Mouse (Mus musculus) intestine, embryonic 16.5 days (tissue): ENCODE measurements around the gene Olfr462. TPM values are rescaled to one million over a fixed set of nuclear protein-coding genes. Genes with fewer than 3 reads are reported as not detected.

Experiments used
- ATAC-seq: fragments of 200-750 bp; cut with Nextera tagmentation; 2 replicates; pipeline ENCODE4 v1.8.0; 2017; ENCODE audit warnings: moderate TSS enrichment, moderate library complexity
- H3K27ac ChIP-seq: fragments of 300-500 bp; sonication (generic); 2 replicates; pipeline ENCODE4 v1.5.1; 2014; ENCODE audit warnings: mild to moderate bottlenecking, low read length
- H3K27me3 ChIP-seq: fragments of 300-500 bp; sonication (generic); replicated peaks from 2 replicates; pipeline ENCODE4 v1.6.1; 2014; ENCODE audit warnings: low read length, control low read depth, mixed read lengths; ENCODE audit not compliant: control insufficient read depth, insufficient read depth
- H3K36me3 ChIP-seq: fragments of 300-500 bp; sonication (generic); 2 replicates; pipeline ENCODE4 v1.6.1; 2014; ENCODE audit warnings: low read length, control low read depth; ENCODE audit not compliant: control insufficient read depth, insufficient read depth
- H3K4me1 ChIP-seq: fragments of 300-500 bp; sonication (generic); 2 replicates; pipeline ENCODE4 v1.6.1; 2014; ENCODE audit warnings: low read length, control low read depth, mixed read lengths; ENCODE audit not compliant: control insufficient read depth, insufficient read depth
- H3K4me2 ChIP-seq: fragments of 300-500 bp; sonication (generic); 2 replicates; pipeline ENCODE4 v1.6.1; 2014; ENCODE audit warnings: low read depth, low read length, control low read depth
- H3K4me3 ChIP-seq: fragments of 300-500 bp; sonication (generic); 2 replicates; pipeline ENCODE4 v1.5.1; 2014; ENCODE audit warnings: mild to moderate bottlenecking, low read length
- H3K9ac ChIP-seq: fragments of 300-500 bp; sonication (generic); 2 replicates; pipeline ENCODE4 v1.6.1; 2014; ENCODE audit warnings: low read depth, low read length
- H3K9me3 ChIP-seq: fragments of 300-500 bp; sonication (generic); 2 replicates; pipeline ENCODE4 v1.6.1; 2016; ENCODE audit warnings: low read length, control low read depth; ENCODE audit not compliant: control insufficient read depth
- WGBS: fragments of 180-500 bp; shearing (Covaris S2); extraction: QIAGEN DNeasy Blood & Tissue Kit; methylation state at CpG from one replicate; pipeline ENCODE4 v1.1.7; 2014; 5-methylcytosine and 5-hydroxymethylcytosine counted together
- polyA plus RNA-seq: library from polyadenylated mRNA; unstranded; fragments of >200 nt; fragmentation: Nextera tagmentation; extraction: Ambion mirVana; gene quantifications from 2 replicates; pipeline ENCODE4 v1.2.1, GENCODE M21; 2015

The Olfr462 gene
- polyA plus RNA-seq, 1 experiment from 2014 or later, result not detected

GRCm38 (mm10) chr11:87854550-87854949 is 37.5 kb downstream of the Olfr462 start:
- no peak overlapping the region for H3K27ac ChIP-seq
- no peaks in the 10 kb centered on the region for H3K27me3 ChIP-seq
- no peaks in the 10 kb centered on the region; the same call in 1 of the 2 replicates for H3K36me3 ChIP-seq
- H3K4me1 ChIP-seq, result no peaks in the 10 kb centered on the region
- 90% methylated on average over 7 of the region's 7 CpGs for WGBS
- no peaks in the 10 kb centered on the region for H3K9me3 ChIP-seq
- H3K9ac ChIP-seq, result no peak overlapping the region
- H3K4me3 ChIP-seq, result no peak overlapping the region
- ATAC-seq, result no peak
- H3K4me2 ChIP-seq, result no peak overlapping the region

GRCm38 (mm10) chr11:87853597-87853954 is 38.5 kb downstream of the Olfr462 start:
- no peaks in the 10 kb centered on the region for H3K4me1 ChIP-seq
- H3K36me3 ChIP-seq, result no peaks in the 10 kb centered on the region; the same call in 1 of the 2 replicates
- H3K9me3 ChIP-seq, result no peaks in the 10 kb centered on the region
- H3K27ac ChIP-seq, result peak overlapping the region; percentile 5
- peak overlapping the region; percentile 68 for H3K4me3 ChIP-seq
- H3K27me3 ChIP-seq, result no peaks in the 10 kb centered on the region
- 32% methylated on average over 8 of the region's 8 CpGs for WGBS
- peak; percentile 45 for ATAC-seq
- H3K4me2 ChIP-seq, result peak overlapping the region; percentile 75
- peak overlapping the region; percentile 71 for H3K9ac ChIP-seq

GRCm38 (mm10) chr11:87852690-87853596 is 39.1 kb downstream of the Olfr462 start, which contains the start of gene Mks1:
Gene Mks1, plus strand, starts transcription at chr11:87853215.
- peak within 1 kb of the TSS; percentile 5 for H3K27ac ChIP-seq
- H3K9ac ChIP-seq, result peak within 1 kb of the TSS; percentile 71
- no peaks in the 10 kb centered on the region for H3K4me1 ChIP-seq
- no peaks in the 10 kb centered on the region for H3K27me3 ChIP-seq
- no peaks in the 10 kb centered on the region; the same call in 1 of the 2 replicates for H3K36me3 ChIP-seq
- H3K9me3 ChIP-seq, result no peaks in the 10 kb centered on the region
- ATAC-seq, result peak; percentile 95
- 4% methylated on average over 40 of the region's 40 CpGs for WGBS
- peak within 1 kb of the TSS; percentile 68 for H3K4me3 ChIP-seq
- H3K4me2 ChIP-seq, result peak within 1 kb of the TSS; percentile 75

- H3K9me3 ChIP-seq, result no peaks in the 10 kb centered on the region
- H3K36me3 ChIP-seq, result no peaks in the 10 kb centered on the region
- H3K4me3 ChIP-seq, result no peak overlapping the region
- ATAC-seq, result 0 out of 2 replicates have a peak, but pooled peaks have one; percentile 19
- no peaks in the 10 kb centered on the region for H3K27me3 ChIP-seq
- H3K27ac ChIP-seq, result no peak overlapping the region
- no peak overlapping the region for H3K4me2 ChIP-seq
- WGBS, result 81% methylated on average over 6 of the region's 6 CpGs
- H3K4me1 ChIP-seq, result no peaks in the 10 kb centered on the region
- H3K9ac ChIP-seq, result no peak overlapping the region
These were observed 44.2 kb downstream of the Olfr462 start for GRCm38 (mm10) chr11:87847884-87848283.

GRCm38 (mm10) chr11:87846968-87847600 is 45.0 kb downstream of the Olfr462 start:
- ATAC-seq, result peak; percentile 92
- Histone ChIP-seq H3K4me3 (no peak overlapping the region), H3K27me3 (no peaks in the 10 kb centered on the region), H3K4me2 (peak overlapping the region; percentile 25), H3K4me1 (no peaks in the 10 kb centered on the region), H3K9ac (no peak overlapping the region), H3K36me3 (no peaks in the 10 kb centered on the region), H3K9me3 (no peaks in the 10 kb centered on the region), H3K27ac (no peak overlapping the region)
- 63% methylated on average over 12 of the region's 12 CpGs for WGBS

- ATAC-seq, result no peak
- H3K4me2 ChIP-seq, result no peak overlapping the region
- 83% methylated on average over 3 of the region's 3 CpGs for WGBS
- no peaks in the 10 kb centered on the region for H3K27me3 ChIP-seq
- no peak overlapping the region for H3K4me3 ChIP-seq
- no peaks in the 10 kb centered on the region for H3K9me3 ChIP-seq
- no peaks in the 10 kb centered on the region for H3K36me3 ChIP-seq
- no peaks in the 10 kb centered on the region for H3K4me1 ChIP-seq
- no peak overlapping the region for H3K27ac ChIP-seq
- H3K9ac ChIP-seq, result no peak overlapping the region
These were observed 50.6 kb downstream of the Olfr462 start for GRCm38 (mm10) chr11:87841436-87841835.

GRCm38 (mm10) chr11:87840676-87841075 is 51.4 kb downstream of the Olfr462 start:
- no peak for ATAC-seq
- H3K9me3 ChIP-seq, result no peaks in the 10 kb centered on the region
- WGBS, result 67% methylated on average over 8 of the region's 8 CpGs
- no peaks in the 10 kb centered on the region for H3K4me1 ChIP-seq
- H3K27me3 ChIP-seq, result no peaks in the 10 kb centered on the region
- no peaks in the 10 kb centered on the region for H3K36me3 ChIP-seq
- H3K9ac ChIP-seq, result no peak overlapping the region
- no peak overlapping the region for H3K4me2 ChIP-seq
- no peak overlapping the region for H3K27ac ChIP-seq
- H3K4me3 ChIP-seq, result no peak overlapping the region

Other genes with a start within 250 kb of the Olfr462 start
- gene Rnf43, start 229.5 kb downstream of the Olfr462 start, polyA plus RNA-seq, result 11.2 and 12.4 TPM in 2 replicates
- 108 and 111 TPM in 2 replicates for gene Supt4a, start 154.7 kb downstream of the Olfr462 start, polyA plus RNA-seq
- 0.83 and 1.2 TPM in 2 replicates for gene Tspoap1, start 131.7 kb downstream of the Olfr462 start, polyA plus RNA-seq
- 1.8 and 6.1 TPM in 2 replicates for gene Mpo, start 98.7 kb downstream of the Olfr462 start, polyA plus RNA-seq
- gene Lpo, start 64.0 kb downstream of the Olfr462 start, polyA plus RNA-seq, result 0.04 TPM in 1 of 2 replicates, not detected in the other
- gene Mks1, start 39.1 kb downstream of the Olfr462 start, polyA plus RNA-seq, result 9.2 and 9.3 TPM in 2 replicates
- 0.06 and 0.11 TPM in 2 replicates for gene Epx, start 16.7 kb downstream of the Olfr462 start, polyA plus RNA-seq
- not detected in 2 replicates for gene Olfr463, start 5.1 kb upstream of the Olfr462 start, polyA plus RNA-seq
- gene Olfr464, start 28.7 kb upstream of the Olfr462 start, polyA plus RNA-seq, result not detected in 2 replicates
- 27.9 and 30.5 TPM in 2 replicates for gene Dynll2, start 95.3 kb upstream of the Olfr462 start, polyA plus RNA-seq
- 169 and 170 TPM in 2 replicates for gene Srsf1, start 155.1 kb upstream of the Olfr462 start, polyA plus RNA-seq
- gene Vezf1, start 176.0 kb upstream of the Olfr462 start, polyA plus RNA-seq, result 23.3 and 24.1 TPM in 2 replicates
- 8.0 and 8.5 TPM in 2 replicates for gene Cuedc1, start 205.8 kb upstream of the Olfr462 start, polyA plus RNA-seq